Mouse (Mus musculus): ENCODE results near the gene Mier2. TPM values are rescaled to one million over a fixed set of nuclear protein-coding genes. Genes with fewer than 3 reads are reported as not detected.

The Mier2 gene
- 0.24 TPM for polyA plus RNA-seq (2014; fragmentation: Illumina TruSeq; extraction: RNeasy Lipid Tissue Mini Kit (QIAGEN cat#74804); ENCODE audit: low read depth, low replicate concordance)

GRCm38 (mm10) chr10:79554330-79555237 lies at the start of gene Mier2:
Mier2 (minus strand) TSS chr10:79555199.

GRCm38 (mm10) chr10:79587061-79587751 lies 32.2 kb upstream of the Mier2 start, which contains the start of gene Theg:
Theg (minus strand) TSS chr10:79587331.

GRCm38 (mm10) chr10:79533126-79533911 lies 21.7 kb downstream of the Mier2 start, which contains the start of gene Plpp2:
Plpp2 (minus strand) TSS chr10:79533796.

Other genes starting within 250 kb of the Mier2 start
- not detected for gene Vmn2r82, start 198.7 kb downstream of the Mier2 start, polyA plus RNA-seq (2014; fragmentation: Illumina TruSeq; extraction: RNeasy Lipid Tissue Mini Kit (QIAGEN cat#74804); ENCODE audit: low read depth, low replicate concordance)
- not detected for gene Vmn2r83, start 86.5 kb downstream of the Mier2 start, polyA plus RNA-seq (2014; fragmentation: Illumina TruSeq; extraction: RNeasy Lipid Tissue Mini Kit (QIAGEN cat#74804); ENCODE audit: low read depth, low replicate concordance)
- gene Plpp2, start 21.4 kb downstream of the Mier2 start, polyA plus RNA-seq (2014; fragmentation: Illumina TruSeq; extraction: RNeasy Lipid Tissue Mini Kit (QIAGEN cat#74804); ENCODE audit: low read depth, low replicate concordance): 1.9 TPM
- not detected for gene Theg, start 32.1 kb upstream of the Mier2 start, polyA plus RNA-seq (2014; fragmentation: Illumina TruSeq; extraction: RNeasy Lipid Tissue Mini Kit (QIAGEN cat#74804); ENCODE audit: low read depth, low replicate concordance)
- not detected for gene C2cd4c, start 58.8 kb upstream of the Mier2 start, polyA plus RNA-seq (2014; fragmentation: Illumina TruSeq; extraction: RNeasy Lipid Tissue Mini Kit (QIAGEN cat#74804); ENCODE audit: low read depth, low replicate concordance)
- not detected for gene Shc2, start 82.7 kb upstream of the Mier2 start, polyA plus RNA-seq (2014; fragmentation: Illumina TruSeq; extraction: RNeasy Lipid Tissue Mini Kit (QIAGEN cat#74804); ENCODE audit: low read depth, low replicate concordance)
- not detected for gene Odf3l2, start 90.5 kb upstream of the Mier2 start, polyA plus RNA-seq (2014; fragmentation: Illumina TruSeq; extraction: RNeasy Lipid Tissue Mini Kit (QIAGEN cat#74804); ENCODE audit: low read depth, low replicate concordance)
- gene Madcam1, start 109.4 kb upstream of the Mier2 start, polyA plus RNA-seq (2014; fragmentation: Illumina TruSeq; extraction: RNeasy Lipid Tissue Mini Kit (QIAGEN cat#74804); ENCODE audit: low read depth, low replicate concordance): not detected
- gene Tpgs1, start 114.2 kb upstream of the Mier2 start, polyA plus RNA-seq (2014; fragmentation: Illumina TruSeq; extraction: RNeasy Lipid Tissue Mini Kit (QIAGEN cat#74804); ENCODE audit: low read depth, low replicate concordance): not detected
- gene Cdc34, start 127.0 kb upstream of the Mier2 start, polyA plus RNA-seq (2014; fragmentation: Illumina TruSeq; extraction: RNeasy Lipid Tissue Mini Kit (QIAGEN cat#74804); ENCODE audit: low read depth, low replicate concordance): 7.5 TPM
- gene Gzmm, start 133.8 kb upstream of the Mier2 start, polyA plus RNA-seq (2014; fragmentation: Illumina TruSeq; extraction: RNeasy Lipid Tissue Mini Kit (QIAGEN cat#74804); ENCODE audit: low read depth, low replicate concordance): not detected
- 261 TPM for gene Bsg, start 149.3 kb upstream of the Mier2 start, polyA plus RNA-seq (2014; fragmentation: Illumina TruSeq; extraction: RNeasy Lipid Tissue Mini Kit (QIAGEN cat#74804); ENCODE audit: low read depth, low replicate concordance)
- gene Hcn2, start 161.4 kb upstream of the Mier2 start, polyA plus RNA-seq (2014; fragmentation: Illumina TruSeq; extraction: RNeasy Lipid Tissue Mini Kit (QIAGEN cat#74804); ENCODE audit: low read depth, low replicate concordance): not detected
- gene Polrmt, start 191.4 kb upstream of the Mier2 start, polyA plus RNA-seq (2014; fragmentation: Illumina TruSeq; extraction: RNeasy Lipid Tissue Mini Kit (QIAGEN cat#74804); ENCODE audit: low read depth, low replicate concordance): 4.2 TPM
- not detected for gene Fgf22, start 199.9 kb upstream of the Mier2 start, polyA plus RNA-seq (2014; fragmentation: Illumina TruSeq; extraction: RNeasy Lipid Tissue Mini Kit (QIAGEN cat#74804); ENCODE audit: low read depth, low replicate concordance)
- 0.93 TPM for gene Rnf126, start 211.8 kb upstream of the Mier2 start, polyA plus RNA-seq (2014; fragmentation: Illumina TruSeq; extraction: RNeasy Lipid Tissue Mini Kit (QIAGEN cat#74804); ENCODE audit: low read depth, low replicate concordance)
- gene Fstl3, start 222.1 kb upstream of the Mier2 start, polyA plus RNA-seq (2014; fragmentation: Illumina TruSeq; extraction: RNeasy Lipid Tissue Mini Kit (QIAGEN cat#74804); ENCODE audit: low read depth, low replicate concordance): not detected
- not detected for gene Prss57, start 235.8 kb upstream of the Mier2 start, polyA plus RNA-seq (2014; fragmentation: Illumina TruSeq; extraction: RNeasy Lipid Tissue Mini Kit (QIAGEN cat#74804); ENCODE audit: low read depth, low replicate concordance)
- not detected for gene Palm, start 238.4 kb upstream of the Mier2 start, polyA plus RNA-seq (2014; fragmentation: Illumina TruSeq; extraction: RNeasy Lipid Tissue Mini Kit (QIAGEN cat#74804); ENCODE audit: low read depth, low replicate concordance)

Measured in liver, adult 10 weeks (tissue).